Mouse (Mus musculus): ENCODE measurements around the gene Nmnat2.

The Nmnat2 gene

GRCm38 (mm10) chr1:152983416-152983815, 28.6 kb downstream of the Nmnat2 start:
- DNase-seq (ENCODE audit: low spot score): peak; percentile 45

- DNase-seq (ENCODE audit: low spot score): no peak
These were observed 32.2 kb downstream of the Nmnat2 start for GRCm38 (mm10) chr1:152986981-152987380.

- DNase-seq (ENCODE audit: low spot score): no peak
These were observed 35.3 kb downstream of the Nmnat2 start for GRCm38 (mm10) chr1:152990067-152990466.

GRCm38 (mm10) chr1:152992271-152993134, 37.7 kb downstream of the Nmnat2 start:
- no peak for DNase-seq (ENCODE audit: low spot score)

GRCm38 (mm10) chr1:152993803-152994202, 39.0 kb downstream of the Nmnat2 start:
- DNase-seq (ENCODE audit: low spot score): no peak

- DNase-seq (ENCODE audit: low spot score): no peak
These were observed 45.2 kb downstream of the Nmnat2 start for GRCm38 (mm10) chr1:152999983-153000382.

- peak; percentile 80 for DNase-seq (ENCODE audit: low spot score)
These were observed 45.9 kb downstream of the Nmnat2 start for GRCm38 (mm10) chr1:153000486-153001228.

GRCm38 (mm10) chr1:153002295-153003050, 47.7 kb downstream of the Nmnat2 start:
- no peak for DNase-seq (ENCODE audit: low spot score)

- DNase-seq (ENCODE audit: low spot score): no peak
These were observed 49.7 kb downstream of the Nmnat2 start for GRCm38 (mm10) chr1:153004472-153004871.

- DNase-seq (ENCODE audit: low spot score): no peak
These were observed 51.3 kb downstream of the Nmnat2 start for GRCm38 (mm10) chr1:153006054-153006453.

- no peak for DNase-seq (ENCODE audit: low spot score)
These were observed 52.0 kb downstream of the Nmnat2 start for GRCm38 (mm10) chr1:153006761-153007160.

- DNase-seq (ENCODE audit: low spot score): no peak
These were observed 52.5 kb downstream of the Nmnat2 start for GRCm38 (mm10) chr1:153007292-153007691.

GRCm38 (mm10) chr1:153007824-153008223, 53.0 kb downstream of the Nmnat2 start:
- DNase-seq (ENCODE audit: low spot score): no peak

GRCm38 (mm10) chr1:153009338-153009737, 54.5 kb downstream of the Nmnat2 start:
- DNase-seq (ENCODE audit: low spot score): no peak

- no peak for DNase-seq (ENCODE audit: low spot score)
These were observed 55.9 kb downstream of the Nmnat2 start for GRCm38 (mm10) chr1:153010353-153011351.

GRCm38 (mm10) chr1:153011544-153011943, 56.8 kb downstream of the Nmnat2 start:
- peak; percentile 35 for DNase-seq (ENCODE audit: low spot score)

- no peak for DNase-seq (ENCODE audit: low spot score)
These were observed 58.9 kb downstream of the Nmnat2 start for GRCm38 (mm10) chr1:153013541-153014288.

- no peak for DNase-seq (ENCODE audit: low spot score)
These were observed 59.8 kb downstream of the Nmnat2 start for GRCm38 (mm10) chr1:153014431-153015186.

GRCm38 (mm10) chr1:153016465-153017163, 61.8 kb downstream of the Nmnat2 start:
- no peak for DNase-seq (ENCODE audit: low spot score)
